Mouse (Mus musculus): ENCODE results near the gene Prg2. TPM values are rescaled to one million over a fixed set of nuclear protein-coding genes. Genes with fewer than 3 reads are reported as not detected.

Gene Prg2
- total RNA-seq, 4 experiments from 2014 or later: not detected

DNA sequence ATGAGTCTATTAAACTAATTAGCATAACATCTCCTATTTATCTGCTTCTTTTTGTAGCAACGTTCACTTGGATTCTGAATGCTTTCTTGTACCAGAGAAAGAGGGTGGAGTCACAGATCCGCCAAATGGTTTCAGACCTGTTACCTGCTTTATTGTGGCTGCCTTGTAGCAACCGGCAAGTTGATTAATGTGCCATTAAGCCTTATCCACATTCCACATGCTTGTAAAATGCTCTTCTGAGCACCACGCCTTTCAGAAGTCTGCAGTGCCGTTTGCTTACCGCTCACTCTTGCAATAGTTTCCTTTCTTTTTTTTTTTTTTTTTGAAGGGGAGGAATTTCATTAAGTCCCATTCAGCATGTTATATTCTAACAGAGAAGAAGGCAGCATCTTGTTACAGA, 49.6 kb downstream of the Prg2 start:
- DNase-seq (ENCODE audit: low spot score in 2 of 2): no peak

DNA sequence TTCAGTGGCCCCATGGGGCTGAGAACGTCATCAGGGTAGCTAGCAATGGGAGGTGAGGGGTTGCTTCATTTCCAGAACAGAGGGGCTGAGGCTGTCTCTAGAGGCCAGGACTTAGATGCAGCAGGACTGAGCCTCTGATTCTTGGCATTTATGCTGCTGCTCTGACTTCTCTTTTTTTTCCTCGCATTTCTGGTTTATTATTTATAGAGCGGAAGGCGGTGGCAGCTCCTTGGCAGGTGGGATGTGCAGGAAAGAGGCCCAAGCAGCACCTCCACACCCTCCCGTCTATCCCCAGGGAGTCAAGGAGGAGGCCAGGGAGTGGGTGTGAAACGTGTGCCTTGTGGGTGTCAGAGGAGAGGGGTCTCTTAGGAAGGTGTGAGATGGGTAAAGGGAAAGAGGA, 50.7 kb downstream of the Prg2 start:
- no peak for DNase-seq (ENCODE audit: low spot score in 2 of 2)

DNA sequence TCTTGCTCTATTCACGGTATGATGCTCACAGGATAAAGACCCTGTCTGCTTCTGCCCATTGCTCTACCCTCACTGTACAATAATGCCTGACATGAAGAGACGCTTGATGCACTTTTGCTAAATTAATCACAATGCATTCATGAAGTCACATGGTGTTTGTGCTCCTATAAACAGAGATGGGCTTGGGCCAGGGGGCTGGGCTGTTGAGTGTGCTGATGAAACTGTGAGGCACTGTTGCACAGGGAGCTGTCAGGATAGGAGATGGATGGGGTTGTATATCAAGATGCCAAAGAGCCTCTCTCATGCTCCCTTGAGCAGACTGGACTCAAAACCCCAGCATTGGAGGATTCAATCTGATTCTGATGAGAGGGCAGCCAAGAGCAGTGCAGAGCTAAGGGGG, 52.9 kb downstream of the Prg2 start:
- no peak for DNase-seq (ENCODE audit: low spot score in 2 of 2)

Other genes with a start within 250 kb of the Prg2 start
- 100 to 1,000 TPM in 1 of 4 experiments, 10 to 100 TPM in 3; 68.7 to 105 (median 85.1) TPM for gene Ypel4, start 246.4 kb upstream of the Prg2 start, total RNA-seq (2022)
- 1 to 10 TPM; 1.9 to 4.2 (median 2.5) TPM for gene Gm19426, start 236.8 kb upstream of the Prg2 start, total RNA-seq (2022)
- 10 to 100 TPM in 2 of 4 experiments, 1 to 10 TPM in 2; 6.2 to 16.4 (median 10.8) TPM for gene Serping1, start 205.0 kb upstream of the Prg2 start, total RNA-seq (2022)
- gene Ube2l6, start 181.6 kb upstream of the Prg2 start, total RNA-seq (2022): 1 to 10 TPM; 5.2 to 9.3 (median 5.6) TPM
- not detected for gene Smtnl1, start 157.8 kb upstream of the Prg2 start, total RNA-seq (2022)
- 10 to 100 TPM; 44.2 to 55.4 (median 50.7) TPM for gene Timm10, start 153.5 kb upstream of the Prg2 start, total RNA-seq (2022)
- 1 to 10 TPM in 1 of 4 experiments, under 1 TPM in 2, not detected in 1; 0.34 to 1.3 (median 0.63) TPM for gene Slc43a1, start 141.6 kb upstream of the Prg2 start, total RNA-seq (2022)
- gene Rtn4rl2, start 93.8 kb upstream of the Prg2 start, total RNA-seq (2022): 10 to 100 TPM; 63.8 to 85.9 (median 79.0) TPM
- 1 to 10 TPM in 3 of 4 experiments, not detected in 1; 1.1 to 3.1 (median 2.1) TPM for gene Slc43a3, start 43.9 kb upstream of the Prg2 start, total RNA-seq (2022)
- not detected for gene Prg3, start 7.8 kb downstream of the Prg2 start, total RNA-seq (2022)
- 100 to 1,000 TPM; 111 to 137 (median 126) TPM for gene Ssrp1, start 56.8 kb downstream of the Prg2 start, total RNA-seq (2022)
- 1 to 10 TPM; 2.1 to 2.6 (median 2.3) TPM for gene P2rx3, start 57.0 kb downstream of the Prg2 start, total RNA-seq (2022)
- gene Tnks1bp1, start 67.6 kb downstream of the Prg2 start, total RNA-seq (2022): 100 to 1,000 TPM; 160 to 169 (median 163) TPM
- gene Aplnr, start 155.8 kb downstream of the Prg2 start, total RNA-seq (2022): 1 to 10 TPM in 1 of 4 experiments, under 1 TPM in 3; 0.13 to 1.4 (median 0.59) TPM
- gene Lrrc55, start 216.7 kb downstream of the Prg2 start, total RNA-seq (2022): 10 to 100 TPM; 15.3 to 19.1 (median 16.6) TPM

All from layer of hippocampus, adult 8-10 months (tissue).